Mouse (Mus musculus) G1E (cell line): ENCODE data around the gene Grik4. TPM values are rescaled to one million over a fixed set of nuclear protein-coding genes. Genes with fewer than 3 reads are reported as not detected.

Experiments
- ATAC-seq: 2 replicates; pipeline ENCODE4 v1.8.0; 2016; ENCODE audit warnings: mild to moderate bottlenecking; ENCODE audit not compliant: insufficient number of reproducible peaks, poor library complexity, low FRiP score, severe bottlenecking; ENCODE audit errors: extremely low read depth
- DNase-seq: peaks from one replicate; pipeline ENCODE4 v3.0.0; 2012; ENCODE audit warnings: low spot score
- H3K27me3 ChIP-seq: 2 replicates; pipeline ENCODE4 v1.6.1; 2012; ENCODE audit warnings: mild to moderate bottlenecking, low read length, inconsistent platforms; ENCODE audit not compliant: insufficient read depth
- H3K36me3 ChIP-seq: replicated peaks from 2 replicates; pipeline ENCODE3; 2012; ENCODE audit warnings: mild to moderate bottlenecking, inconsistent platforms
- H3K4me1 ChIP-seq: 2 replicates; pipeline ENCODE4 v1.6.1; 2012; ENCODE audit warnings: low read depth, low read length, inconsistent platforms, mixed read lengths; ENCODE audit not compliant: insufficient read depth
- H3K4me3 ChIP-seq: 2 replicates; pipeline ENCODE4 v1.5.1; 2012; ENCODE audit warnings: low read depth, mild to moderate bottlenecking, inconsistent platforms, low read length, moderate library complexity, mixed read lengths
- H3K9me3 ChIP-seq: replicated peaks from 2 replicates; pipeline ENCODE4 v1.6.1; 2012; ENCODE audit warnings: inconsistent platforms
- CTCF ChIP-seq: IDR thresholded peaks from 2 replicates; pipeline ENCODE4 v1.5.1; 2012; ENCODE audit warnings: low read depth, low read length, inconsistent platforms, mixed read lengths
- GATA1 ChIP-seq: IDR thresholded peaks from 2 replicates; pipeline ENCODE4 v1.6.1; 2012; ENCODE audit warnings: borderline replicate concordance, low read length, inconsistent platforms, mixed read lengths
- GATA2 ChIP-seq: IDR thresholded peaks from 2 replicates; pipeline ENCODE4 v1.6.1; 2012; ENCODE audit warnings: low read depth, low read length, inconsistent platforms, borderline replicate concordance
- POLR2AphosphoS5 ChIP-seq: IDR thresholded peaks from 2 replicates; pipeline ENCODE4 v1.6.1; 2012; ENCODE audit warnings: low read depth, low read length, inconsistent platforms; ENCODE audit not compliant: insufficient replicate concordance
- TAL1 ChIP-seq: conservative IDR thresholded peaks from 2 replicates; pipeline ENCODE4 v1.6.1; 2012; ENCODE audit warnings: low read depth, low read length, inconsistent platforms, mixed read lengths
- polyA plus RNA-seq: library from polyadenylated mRNA; stranded (reverse); fragments of >175 nt; gene quantifications from 2 replicates; pipeline ENCODE4 v1.2.3, GENCODE M21; 2012
- total RNA-seq, 2 experiments: library from RNA; stranded (forward) in 1 of 2; stranded (reverse) in 1 of 2; fragments of 200-1000 nt in 1 of 2; fragments of >200 nt in 1 of 2; fragmentation: Nextera tagmentation in 1 of 2; gene quantifications; 2 replicates each; pipeline ENCODE4 v1.2.3; 2014 to 2017

Gene Grik4
- total and polyA plus RNA-seq, 3 experiments = under 0.01 TPM; not detected in 2

DNA sequence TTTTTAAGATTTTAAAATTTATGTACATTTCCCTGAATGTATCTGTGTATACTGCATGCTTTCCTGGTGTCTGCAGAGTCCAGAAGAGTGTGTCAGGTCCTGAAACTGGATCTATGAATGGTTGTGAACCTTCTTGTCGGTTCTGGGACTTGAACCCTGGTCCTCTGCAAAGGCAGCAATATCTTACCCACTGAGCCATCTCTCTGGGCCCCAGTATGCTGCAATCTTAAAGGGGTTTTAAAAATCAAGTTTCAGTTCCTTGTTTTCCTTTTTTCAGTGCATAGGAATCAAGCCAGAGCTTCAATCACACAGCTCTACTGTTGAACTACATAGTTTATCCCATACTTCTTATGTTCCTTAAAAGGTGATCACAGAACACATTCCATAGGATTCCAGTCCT, 461.3 kb downstream of the Grik4 start:
- no peaks in the 10 kb centered on the region for H3K36me3 ChIP-seq
- no peak overlapping the region for H3K4me3 ChIP-seq
- H3K4me1 ChIP-seq = no peaks in the 10 kb centered on the region
- TF ChIP-seq TAL1 = no peak
- no peak for TF ChIP-seq GATA1
- TF ChIP-seq CTCF = no peak
- no peak for TF ChIP-seq POLR2AphosphoS5
- TF ChIP-seq GATA2 = no peak
- DNase-seq = no peak
- H3K27me3 ChIP-seq = peaks cover 13% of the 10 kb centered on the region
- no peak for ATAC-seq
- no peaks in the 10 kb centered on the region for H3K9me3 ChIP-seq

DNA sequence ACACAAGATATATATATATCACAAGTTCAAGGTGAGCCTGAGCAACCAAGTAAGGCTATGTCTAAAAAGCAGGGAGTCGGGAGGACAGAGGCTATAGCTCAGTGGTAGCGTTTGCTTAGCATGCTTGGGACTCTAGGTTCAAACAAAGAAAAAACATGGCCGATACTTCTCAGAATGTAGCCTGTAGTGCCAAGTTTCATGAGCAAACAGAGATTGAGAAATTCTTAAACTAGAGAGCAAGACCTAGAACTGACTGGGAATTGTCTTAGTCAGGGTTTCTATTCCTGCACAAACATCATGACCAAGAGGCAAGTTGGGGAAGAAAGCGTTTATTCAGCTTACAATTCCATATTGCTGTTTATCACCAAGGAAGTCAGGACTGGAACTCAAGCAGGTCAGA, 468.1 kb downstream of the Grik4 start:
- TF ChIP-seq GATA2 (no peak), POLR2AphosphoS5 (no peak), CTCF (no peak), TAL1 (no peak), GATA1 (no peak)
- Histone ChIP-seq H3K4me3 (no peak overlapping the region), H3K36me3 (no peaks in the 10 kb centered on the region), H3K27me3 (peaks cover 16% of the 10 kb centered on the region), H3K4me1 (peaks cover 24% of the 10 kb centered on the region), H3K9me3 (no peaks in the 10 kb centered on the region)
- no peak for DNase-seq
- no peak for ATAC-seq

DNA sequence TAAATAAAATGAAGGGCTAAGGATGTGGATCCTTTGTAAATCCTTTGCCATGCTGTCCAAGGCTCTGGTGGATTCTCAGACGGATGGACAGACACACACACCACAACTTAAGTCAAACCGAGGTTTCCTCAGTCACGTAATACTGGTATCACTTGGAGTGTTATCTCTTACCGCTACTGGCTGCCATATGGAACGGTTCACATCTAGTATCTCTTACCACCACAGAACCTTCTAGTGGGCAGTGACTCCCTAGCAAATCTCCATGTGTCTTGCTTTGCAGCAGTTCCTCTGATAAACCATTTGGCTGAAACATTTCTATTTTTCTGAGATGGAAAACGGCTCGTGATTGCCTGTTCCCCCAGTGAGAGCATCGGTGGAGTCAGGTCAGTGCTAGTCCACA, 470.0 kb downstream of the Grik4 start:
- peaks cover 41% of the 10 kb centered on the region for H3K4me1 ChIP-seq
- TF ChIP-seq TAL1 = no peak
- TF ChIP-seq GATA2 = no peak
- no peak for TF ChIP-seq CTCF
- TF ChIP-seq GATA1 = no peak
- TF ChIP-seq POLR2AphosphoS5 = no peak
- H3K27me3 ChIP-seq = peaks cover 16% of the 10 kb centered on the region
- ATAC-seq = no peak
- peaks cover 14% of the 10 kb centered on the region for H3K36me3 ChIP-seq
- H3K4me3 ChIP-seq = no peak overlapping the region
- no peak for DNase-seq
- no peaks in the 10 kb centered on the region for H3K9me3 ChIP-seq

DNA sequence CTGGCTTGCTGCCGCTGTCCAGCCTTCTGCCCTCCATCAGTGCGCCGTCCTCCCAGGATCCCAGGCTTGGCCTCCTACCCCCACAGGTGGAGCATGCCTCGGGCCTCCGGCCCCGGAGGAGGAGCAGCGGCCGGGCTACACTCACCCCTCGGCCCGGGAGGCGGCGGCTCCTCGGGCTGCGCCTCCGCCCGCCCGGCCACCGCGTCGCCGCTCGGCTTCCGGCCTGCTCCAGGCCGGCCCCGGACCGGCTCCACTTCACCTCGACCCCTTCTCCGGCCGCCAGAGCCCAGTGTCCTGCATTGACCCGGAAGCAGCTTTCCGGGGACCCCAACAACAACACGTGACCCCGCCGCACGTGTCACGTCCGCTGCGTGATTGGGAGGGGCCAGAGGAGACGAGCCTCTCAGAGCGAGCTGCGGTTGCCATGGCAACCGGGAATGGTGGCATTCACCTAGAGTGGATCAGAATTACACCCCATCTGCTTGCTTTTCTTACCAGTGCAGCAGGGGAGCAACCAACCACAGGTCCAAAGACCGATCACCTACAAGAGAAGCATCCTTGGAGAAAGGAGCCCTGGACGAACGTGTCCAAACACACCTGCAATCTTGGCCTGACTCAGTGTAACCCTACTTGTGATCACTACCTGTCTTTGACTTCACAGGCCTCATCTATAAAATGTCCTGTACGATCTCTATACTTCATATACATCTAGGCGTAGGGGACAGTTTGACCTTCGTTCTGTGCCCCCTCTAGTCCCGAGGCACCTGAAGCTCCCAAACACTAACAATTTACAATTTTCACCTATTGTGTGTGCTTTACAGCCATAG, 472.2 kb downstream of the Grik4 start:
- ATAC-seq (peak; percentile 85), DNase-seq (peak; percentile 73)
- Histone ChIP-seq H3K9me3 (no peaks in the 10 kb centered on the region), H3K27me3 (peaks cover 16% of the 10 kb centered on the region), H3K4me3 (peak overlapping the region; percentile 93), H3K4me1 (peaks cover 56% of the 10 kb centered on the region), H3K36me3 (peaks cover 35% of the 10 kb centered on the region)
- no peak for TF ChIP-seq GATA2
- TF ChIP-seq TAL1 = no peak
- TF ChIP-seq POLR2AphosphoS5 = no peak
- no peak for TF ChIP-seq CTCF
- no peak for TF ChIP-seq GATA1

DNA sequence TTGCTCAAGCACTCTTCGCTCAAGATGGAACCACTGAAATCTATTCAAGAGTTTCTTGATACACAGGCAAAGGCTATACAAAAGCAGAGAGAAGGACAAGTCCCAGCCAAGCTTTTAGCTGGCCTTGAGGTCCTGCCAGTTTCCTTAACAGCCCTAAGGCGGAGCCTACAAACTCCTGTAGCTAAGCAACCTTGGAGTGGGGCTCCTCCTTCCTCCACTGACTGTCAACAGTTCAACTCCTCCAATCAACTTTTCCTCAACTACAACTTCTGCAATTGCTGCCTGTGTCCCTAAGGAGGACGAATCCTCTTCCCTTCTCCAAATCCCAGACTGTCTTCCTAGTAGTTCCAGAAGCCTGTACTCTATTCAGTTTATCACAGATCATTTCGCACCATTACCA, 473.1 kb downstream of the Grik4 start:
- H3K4me1 ChIP-seq = peaks cover 59% of the 10 kb centered on the region
- no peaks in the 10 kb centered on the region for H3K9me3 ChIP-seq
- TF ChIP-seq POLR2AphosphoS5 (no peak), TAL1 (no peak), GATA1 (no peak), GATA2 (no peak), CTCF (no peak)
- peak overlapping the region; percentile 93 for H3K4me3 ChIP-seq
- H3K27me3 ChIP-seq = peaks cover 16% of the 10 kb centered on the region
- DNase-seq (peak; percentile 52), ATAC-seq (peak; percentile 85)
- peaks cover 44% of the 10 kb centered on the region for H3K36me3 ChIP-seq

DNA sequence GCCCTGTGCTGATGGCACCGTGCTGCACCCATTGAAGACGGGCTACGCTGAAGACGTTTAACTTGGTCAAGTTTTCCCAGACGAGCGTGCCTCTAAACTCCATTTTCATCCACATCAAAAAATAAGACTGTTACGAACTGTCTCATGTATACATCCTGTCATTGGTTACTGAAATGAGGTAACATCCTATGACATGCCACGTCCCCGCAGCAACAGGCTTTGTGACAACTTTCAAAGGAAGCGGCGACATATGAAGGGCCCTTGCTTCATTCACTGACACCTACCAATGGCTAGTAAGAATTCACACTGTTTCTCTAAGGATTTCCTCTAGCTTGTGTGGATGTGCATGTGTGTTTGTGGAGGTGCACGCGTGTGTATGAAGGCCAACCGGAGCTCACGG, 475.0 kb downstream of the Grik4 start:
- ATAC-seq (no peak), DNase-seq (no peak)
- peaks cover 63% of the 10 kb centered on the region for H3K4me1 ChIP-seq

More for the DNA sequence above, 475.0 kb downstream of the Grik4 start:
- TF ChIP-seq GATA2 (no peak), POLR2AphosphoS5 (no peak), TAL1 (no peak), CTCF (no peak), GATA1 (no peak)
- Histone ChIP-seq H3K27me3 (peaks cover 2% of the 10 kb centered on the region; the same call in 1 of the 2 replicates), H3K9me3 (no peaks in the 10 kb centered on the region), H3K4me3 (no peak overlapping the region), H3K36me3 (peaks cover 61% of the 10 kb centered on the region)
